Mouse (Mus musculus): ENCODE results near the gene Sprr2b.

- TF ChIP-seq POLR2A (IDR thresholded peaks at IDR 0.05; ENCODE audit: insufficient read length, low read depth) (no peak), POLR2AphosphoS2 (IDR thresholded peaks at IDR 0.05; ENCODE audit: insufficient read length, low read depth) (no peak), MYOG (IDR thresholded peaks at IDR 0.05; ENCODE audit: control insufficient read depth in 1 of 3, insufficient read depth in 1 of 3, insufficient read length in 2 of 3, low read depth in 2 of 3) (no peak), CEBPB (IDR thresholded peaks at IDR 0.05; ENCODE audit: insufficient read depth, poor library complexity, severe bottlenecking) (no peak), E2F4 (IDR thresholded peaks at IDR 0.05; ENCODE audit: insufficient read depth) (no peak)
Observed at GRCm38 (mm10) chr3:92317384-92317783, 964 bp downstream of the Sprr2b start.

All from myocyte (in vitro differentiated cells).